Comparison of ENCODE assay signal across 8 mouse cellular contexts in genomic region chr4:155297057-155297456, GRCm38 (mm10). TPM values are rescaled to one million over a fixed set of nuclear protein-coding genes. Genes with fewer than 3 reads are reported as not detected.
A peak's percentile ranks its signal among the peaks of the same experiment; 100 is the strongest.
DNase-seq lines count a peak whose midpoint lies in the region; ATAC-seq and TF ChIP-seq lines count a peak whose summit lies in the region.

No protein-coding gene starts in this region.

- TF ChIP-seq POLR2A in MEL (IDR thresholded peaks at IDR 0.05; ENCODE audit: control insufficient read depth in 1 of 2, insufficient read depth in 1 of 2, low read depth in 1 of 2, low read length in 2 of 2, poor library complexity in 1 of 2), result no peak

- DNase-seq in CD4-positive, CD25-positive, alpha-beta regulatory T cell, adult 2 months (ENCODE audit: low read depth, low spot score), result peak; percentile 47
- peak; percentile 51 for DNase-seq in kidney, postnatal 0 days (ENCODE audit: low spot score)
- DNase-seq in kidney, postnatal 14 days, result no peak
- peak; percentile 57 for DNase-seq in MEL (ENCODE audit: low read depth, low spot score)
- DNase-seq in limb, embryonic 10.5 days (ENCODE audit: low spot score), result peak; percentile 59
- no peak for DNase-seq in spleen, adult 18-20 months

- no peak overlapping the region for H3K9ac ChIP-seq in kidney, postnatal 0 days (ENCODE audit: low read depth, low read length)
- no peak overlapping the region for H3K9ac ChIP-seq in MEL (ENCODE audit: control insufficient read depth, low read depth, low read length, poor library complexity, severe bottlenecking)
- no peak overlapping the region for H3K9ac ChIP-seq in heart, embryonic 12.5 days

- no peaks in the 10 kb centered on the region for H3K27me3 ChIP-seq in kidney, postnatal 0 days (ENCODE audit: insufficient read depth, low read length)
- no peaks in the 10 kb centered on the region for H3K27me3 ChIP-seq in MEL (ENCODE audit: control insufficient read depth in 1 of 2, insufficient read depth in 2 of 2, low read length in 2 of 2)
- no peaks in the 10 kb centered on the region for H3K27me3 ChIP-seq in limb, embryonic 10.5 days (ENCODE audit: low read depth, poor library complexity, severe bottlenecking)
- H3K27me3 ChIP-seq in heart, embryonic 12.5 days (replicated peaks), result no peaks in the 10 kb centered on the region

- no peak overlapping the region for H3K27ac ChIP-seq in kidney, postnatal 0 days
- H3K27ac ChIP-seq in MEL (ENCODE audit: control insufficient read depth, low read depth, low read length), result no peak overlapping the region
- no peak overlapping the region for H3K27ac ChIP-seq in limb, embryonic 10.5 days
- no peak overlapping the region for H3K27ac ChIP-seq in heart, embryonic 12.5 days (ENCODE audit: poor library complexity, severe bottlenecking)

- no peak for TF ChIP-seq EP300 in MEL (IDR thresholded peaks at IDR 0.05; ENCODE audit: low read depth in 1 of 2, low read length in 2 of 2)

- no peaks in the 10 kb centered on the region for H3K79me2 ChIP-seq in MEL (ENCODE audit: control insufficient read depth, insufficient read depth, low read length, poor library complexity)

- no peak for ATAC-seq in CD4-positive, CD25-positive, alpha-beta regulatory T cell, adult 4 months
- no peak for ATAC-seq in kidney, postnatal 0 days (replicated peaks; ENCODE audit: low FRiP score, low read depth)
- ATAC-seq in heart, embryonic 12.5 days (ENCODE audit: insufficient number of reproducible peaks, low FRiP score), result no peak

- H3K9me3 ChIP-seq in kidney, postnatal 0 days (replicated peaks; ENCODE audit: low read length), result no peaks in the 10 kb centered on the region
- no peaks in the 10 kb centered on the region for H3K9me3 ChIP-seq in MEL (replicated peaks; ENCODE audit: insufficient read depth, low read length)
- no peaks in the 10 kb centered on the region for H3K9me3 ChIP-seq in limb, embryonic 10.5 days (replicated peaks)
- H3K9me3 ChIP-seq in heart, embryonic 12.5 days (replicated peaks), result no peaks in the 10 kb centered on the region

- H3K36me3 ChIP-seq in kidney, postnatal 0 days (ENCODE audit: insufficient read depth, low read length), result no peaks in the 10 kb centered on the region
- no peaks in the 10 kb centered on the region for H3K36me3 ChIP-seq in MEL (ENCODE audit: control insufficient read depth in 1 of 2, insufficient read depth in 2 of 2, low read length in 2 of 2)
- H3K36me3 ChIP-seq in limb, embryonic 10.5 days, result no peaks in the 10 kb centered on the region
- no peaks in the 10 kb centered on the region for H3K36me3 ChIP-seq in heart, embryonic 12.5 days

- no peak overlapping the region for H3K4me3 ChIP-seq in kidney, postnatal 0 days (replicated peaks; ENCODE audit: low read depth, low read length)
- no peak overlapping the region for H3K4me3 ChIP-seq in MEL (ENCODE audit: control insufficient read depth in 1 of 2, insufficient read depth in 1 of 2, low read depth in 2 of 2, low read length in 2 of 2)
- no peak overlapping the region for H3K4me3 ChIP-seq in limb, embryonic 10.5 days
- no peak overlapping the region for H3K4me3 ChIP-seq in heart, embryonic 12.5 days

- no peaks in the 10 kb centered on the region for H3K4me1 ChIP-seq in kidney, postnatal 0 days (replicated peaks; ENCODE audit: insufficient read depth, low read length)
- H3K4me1 ChIP-seq in MEL (ENCODE audit: control insufficient read depth in 1 of 2, insufficient read depth in 2 of 2, low read length in 2 of 2), result no peaks in the 10 kb centered on the region
- peaks cover 22% of the 10 kb centered on the region for H3K4me1 ChIP-seq in limb, embryonic 10.5 days
- H3K4me1 ChIP-seq in heart, embryonic 12.5 days (replicated peaks), result 0 out of 2 replicates have a peak, but pooled peaks cover 4% of the 10 kb centered on the region

- TF ChIP-seq RAD21 in MEL (IDR thresholded peaks at IDR 0.05; ENCODE audit: low read depth, low read length), result peak; percentile 56

- H3K4me2 ChIP-seq in kidney, postnatal 0 days (ENCODE audit: low read length), result no peak overlapping the region
- no peak overlapping the region for H3K4me2 ChIP-seq in heart, embryonic 12.5 days

- WGBS in kidney, postnatal 0 days, result 56% methylated on average over 2 of the region's 2 CpGs
- 56% methylated on average over 2 of the region's 2 CpGs for WGBS in limb, embryonic 10.5 days
- WGBS in heart, embryonic 12.5 days, result 51% methylated on average over 2 of the region's 2 CpGs

- peak; percentile 60 for TF ChIP-seq CTCF in kidney, postnatal 0 days (IDR thresholded peaks at IDR 0.05; ENCODE audit: low read depth)
- peak; percentile 33 to 59 (median 54) for TF ChIP-seq CTCF in MEL (IDR thresholded peaks at IDR 0.05 in 2 of 3, conservative IDR thresholded peaks at IDR 0.05 in 1 of 3; ENCODE audit: control insufficient read depth in 1 of 3, insufficient read depth in 1 of 3, low read depth in 2 of 3, low read length in 3 of 3, poor library complexity in 1 of 3, severe bottlenecking in 1 of 3)

TF ChIP-seq in MEL, 35 proteins besides CTCF, POLR2A, EP300 and RAD21:
- peak; percentile 27; the same call in 1 of the 2 replicates for TF ChIP-seq ZC3H11A (IDR thresholded peaks at IDR 0.05; ENCODE audit: low read depth, low read length)
- TF ChIP-seq POLR2AphosphoS5 (IDR thresholded peaks at IDR 0.05; ENCODE audit: borderline replicate concordance, low read depth, low read length), result no peak
- peak; percentile 47; the same call in 1 of the 2 replicates for TF ChIP-seq SMC3 (IDR thresholded peaks at IDR 0.05; ENCODE audit: low read depth, low read length)

RNA-seq across cellular contexts. Expression of gene Faap20, which starts 47.5 kb away (rescaled TPM):
- polyA plus RNA-seq in CD4-positive, CD25-positive, alpha-beta regulatory T cell, adult 4 months (2017; shearing (Covaris generic)), result 10 to 100 TPM; 50.4 to 58.5 TPM
- polyA plus RNA-seq in kidney, postnatal 0 days (2015; fragmentation: Nextera tagmentation; extraction: Ambion mirVana), result 77.2 and 80.0 TPM in 2 replicates
- total RNA-seq in MEL (2012; rRNA removed), result 14.1 and 18.6 TPM in 2 replicates
- polyA plus RNA-seq in MEL (2012; ENCODE audit: insufficient read depth in 1 of 2, insufficient read length in 2 of 2, low read depth in 1 of 2, low replicate concordance in 2 of 2, missing spikeins in 1 of 2), result 10 to 100 TPM in 1 of 2 experiments, not detected in 1; 34.4 TPM
- 104 and 107 TPM in 2 replicates for polyA plus RNA-seq in limb, embryonic 10.5 days (2016; fragmentation: Nextera tagmentation; extraction: Ambion mirVana)
- polyA plus RNA-seq in heart, embryonic 12.5 days (2016; fragmentation: Nextera tagmentation; extraction: Ambion mirVana), result 61.0 and 65.1 TPM in 2 replicates

Comparison
In these comparisons a context has a peak if more than half of its experiments do, and no peak if none do; other contexts are left out.
1. DNase-seq: peak in CD4-positive, CD25-positive, alpha-beta regulatory T cell, adult 2 months (single experiment), kidney, postnatal 0 days (single experiment), MEL (single experiment) and limb, embryonic 10.5 days (single experiment); none in kidney, postnatal 14 days (single experiment) and spleen, adult 18-20 months (0 of 2).